Mouse (Mus musculus) cortical plate, adult 2 months (tissue): Measurements from ENCODE around the gene Kctd14.

Experiments
- CTCF ChIP-seq: fragments of 200-500 bp; IDR thresholded peaks from 2 replicates; pipeline ENCODE4 v1.5.1; 2011; ENCODE audit warnings: mild to moderate bottlenecking, control low read depth, low read length; ENCODE audit not compliant: insufficient read depth; ENCODE audit errors: extremely low read depth
- POLR2A ChIP-seq: fragments of 200-500 bp; IDR thresholded peaks from 2 replicates; pipeline ENCODE4 v1.6.1; 2011; ENCODE audit warnings: mild to moderate bottlenecking, low read length, control low read depth; ENCODE audit not compliant: insufficient read depth; ENCODE audit errors: extremely low read depth

GRCm38 (mm10) chr7:97420958-97421651 is 30.0 kb upstream of the Kctd14 start:
- TF ChIP-seq POLR2A (no peak), CTCF (no peak)
